Mouse (Mus musculus) heart, postnatal 0 days (tissue): ENCODE measurements around the gene Mogat1.
A peak's percentile ranks its signal among the peaks of the same experiment; 100 is the strongest.

Experiments used
- CTCF ChIP-seq: IDR thresholded peaks from 2 replicates; pipeline ENCODE4 v1.5.1; 2016; ENCODE audit warnings: antibody characterized with exemption, control low read depth, low read depth
- EP300 ChIP-seq: IDR thresholded peaks from 2 replicates; pipeline ENCODE4 v1.6.1; 2016; ENCODE audit warnings: antibody characterized with exemption, low read depth

GRCm38 (mm10) chr1:78567834-78568507, 57.2 kb downstream of the Mogat1 start:
- no peak for TF ChIP-seq CTCF
- TF ChIP-seq EP300: peak; percentile 59
